Mouse (Mus musculus): ENCODE results near the gene Pcdh9.

Pcdh9 gene

DNA sequence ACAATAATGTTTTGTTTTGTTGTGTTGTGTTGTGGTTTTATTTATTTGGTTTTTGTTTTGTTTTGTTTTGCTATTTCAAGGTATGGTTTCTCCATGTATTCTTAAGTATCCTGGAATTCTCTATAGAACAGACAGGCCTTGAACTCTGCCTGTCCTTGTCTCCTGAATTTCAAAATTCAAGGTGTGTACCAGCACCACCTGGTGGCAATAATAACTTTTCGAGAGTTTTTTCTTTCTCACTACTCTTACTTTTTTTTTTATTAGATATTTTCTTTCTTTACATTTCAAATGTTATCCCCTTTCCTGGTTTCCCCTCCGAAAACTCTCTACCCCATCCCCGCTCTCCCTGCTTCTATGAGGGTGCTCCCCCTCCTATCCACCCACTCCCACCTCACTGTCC is 536.3 kb downstream of the Pcdh9 start:
- no peak for DNase-seq

DNA sequence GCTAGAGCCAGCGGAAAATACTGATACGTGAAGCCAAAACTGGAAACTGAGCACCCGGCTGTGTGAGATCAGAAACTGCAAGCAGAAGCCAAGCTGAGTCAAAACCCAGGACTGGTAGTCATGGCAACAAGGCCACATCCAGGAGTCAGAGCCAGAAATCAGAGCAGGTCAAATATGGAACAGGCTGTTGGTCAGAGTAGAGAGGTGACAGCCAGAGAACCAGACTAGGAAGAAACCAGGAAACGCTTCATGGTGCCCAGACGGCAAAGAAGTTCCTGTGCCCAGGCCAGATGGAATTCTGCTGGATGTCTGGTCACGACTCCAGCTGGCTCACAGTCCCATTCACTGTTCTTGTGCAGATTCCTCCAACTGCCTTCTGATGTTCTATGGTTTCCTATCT is 539.6 kb downstream of the Pcdh9 start:
- peak; percentile 18 for DNase-seq

GRCm38 (mm10) chr14:93349166-93349565 is 541.3 kb downstream of the Pcdh9 start:
- no peak for DNase-seq

- no peak for DNase-seq
These were observed 543.4 kb downstream of the Pcdh9 start for GRCm38 (mm10) chr14:93347031-93347430.

GRCm38 (mm10) chr14:93342781-93343180 is 547.7 kb downstream of the Pcdh9 start:
- DNase-seq: no peak

- no peak for DNase-seq
These were observed 549.1 kb downstream of the Pcdh9 start for GRCm38 (mm10) chr14:93341390-93341789.

- no peak for DNase-seq
These were observed 561.2 kb downstream of the Pcdh9 start for GRCm38 (mm10) chr14:93329247-93329646.

- DNase-seq: no peak
These were observed 573.1 kb downstream of the Pcdh9 start for GRCm38 (mm10) chr14:93317393-93317792.

DNA sequence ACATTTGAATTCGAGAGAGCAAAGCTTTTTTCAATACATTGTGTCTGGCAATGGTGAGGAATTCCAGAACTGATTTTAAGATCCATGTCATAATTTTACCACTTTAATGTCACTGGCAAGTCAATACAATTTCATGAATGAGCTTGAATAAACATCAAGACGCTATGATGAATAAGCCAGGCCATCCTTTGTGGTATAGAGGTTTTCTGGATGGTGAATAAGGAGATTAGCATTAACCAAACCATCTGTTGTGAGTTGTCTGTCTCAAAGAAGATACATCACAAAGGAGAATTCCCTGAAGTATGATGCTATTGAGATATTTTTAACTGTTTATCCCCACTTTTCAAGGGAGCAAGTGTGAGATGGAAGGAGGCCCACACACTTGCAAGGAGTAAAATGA is 602.1 kb downstream of the Pcdh9 start:
- no peak for DNase-seq

GRCm38 (mm10) chr14:93287642-93288041 is 602.8 kb downstream of the Pcdh9 start:
- no peak for DNase-seq

GRCm38 (mm10) chr14:93285136-93285535 is 605.3 kb downstream of the Pcdh9 start:
- no peak for DNase-seq

DNA sequence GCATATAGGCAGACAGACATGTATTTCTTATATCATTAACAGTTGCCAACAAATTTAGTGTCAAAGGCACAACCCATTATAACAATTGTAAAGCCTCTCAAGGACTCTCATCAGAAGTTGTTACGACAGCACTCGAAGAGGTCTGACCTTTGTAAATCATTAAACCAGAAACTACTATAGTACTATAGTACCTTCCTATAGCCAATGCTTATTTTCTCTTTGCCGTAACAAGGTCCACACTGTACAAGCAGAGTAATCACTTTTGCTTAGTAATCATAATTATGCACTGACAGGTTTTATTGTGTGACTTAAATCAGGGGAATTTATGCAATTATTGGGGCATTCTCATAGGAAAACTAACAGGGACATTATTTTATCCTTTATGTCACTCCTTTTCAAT is 606.5 kb downstream of the Pcdh9 start:
- no peak for DNase-seq

DNA sequence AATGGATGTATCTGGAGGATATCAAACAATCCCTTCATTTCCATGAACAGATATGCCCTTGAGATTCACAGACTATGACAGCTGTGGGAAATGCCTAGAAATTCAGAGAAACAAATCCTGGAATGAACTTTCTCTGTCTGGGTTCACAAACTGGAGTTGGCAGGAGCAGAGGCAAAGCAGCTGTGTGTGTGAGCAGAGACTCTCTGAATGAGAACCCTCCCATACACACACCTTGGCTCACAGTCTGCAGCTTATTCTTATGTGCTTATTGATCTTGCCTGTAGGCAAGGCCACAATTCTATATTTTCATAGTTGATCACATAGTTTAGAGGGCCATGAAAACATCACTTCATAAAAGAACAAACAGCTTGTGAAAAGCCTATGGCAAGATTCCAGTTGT is 614.8 kb downstream of the Pcdh9 start:
- DNase-seq: no peak

GRCm38 (mm10) chr14:93274767-93275166 is 615.7 kb downstream of the Pcdh9 start:
- no peak for DNase-seq

DNA sequence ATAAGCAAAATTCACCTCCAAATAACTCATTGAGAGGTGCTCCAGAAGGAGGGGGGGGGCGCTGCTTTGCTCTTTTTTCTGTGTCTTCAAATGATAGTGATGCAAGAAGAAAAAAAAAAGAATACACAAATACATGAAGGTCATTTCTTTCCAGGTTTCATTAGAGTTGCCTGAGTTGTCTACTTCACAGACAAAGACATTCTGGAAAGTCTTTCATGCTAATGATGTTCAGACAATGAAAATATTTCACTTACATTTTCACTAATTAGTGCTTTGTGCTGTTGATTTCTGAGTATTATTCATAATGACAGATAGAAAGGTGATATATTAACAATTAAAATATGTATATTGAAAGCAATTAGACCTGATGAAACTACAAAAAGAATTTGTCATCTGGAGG is 637.1 kb downstream of the Pcdh9 start:
- DNase-seq: no peak

- no peak for DNase-seq
These were observed 650.2 kb downstream of the Pcdh9 start for GRCm38 (mm10) chr14:93240263-93240662.

DNA sequence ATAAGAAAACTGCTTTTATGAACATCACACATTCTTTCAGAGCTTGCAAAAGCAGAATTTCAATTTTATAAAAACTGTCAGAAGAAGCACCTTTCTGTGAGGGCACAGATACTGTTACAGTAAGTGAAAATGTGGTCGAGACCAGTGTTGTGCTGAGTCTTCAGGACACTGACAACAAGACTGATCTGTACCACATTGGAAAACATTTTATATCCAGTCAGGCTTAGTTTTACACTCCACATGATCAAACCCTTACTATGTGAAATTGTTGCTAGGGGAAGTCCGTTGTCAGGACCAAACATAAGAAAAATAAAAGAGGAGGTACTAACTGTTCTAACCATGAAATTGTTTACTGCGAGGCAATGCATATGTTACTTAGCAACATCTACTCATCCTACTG is 656.1 kb downstream of the Pcdh9 start:
- no peak for DNase-seq

- DNase-seq: no peak
These were observed 656.9 kb downstream of the Pcdh9 start for GRCm38 (mm10) chr14:93233599-93233998.

DNA sequence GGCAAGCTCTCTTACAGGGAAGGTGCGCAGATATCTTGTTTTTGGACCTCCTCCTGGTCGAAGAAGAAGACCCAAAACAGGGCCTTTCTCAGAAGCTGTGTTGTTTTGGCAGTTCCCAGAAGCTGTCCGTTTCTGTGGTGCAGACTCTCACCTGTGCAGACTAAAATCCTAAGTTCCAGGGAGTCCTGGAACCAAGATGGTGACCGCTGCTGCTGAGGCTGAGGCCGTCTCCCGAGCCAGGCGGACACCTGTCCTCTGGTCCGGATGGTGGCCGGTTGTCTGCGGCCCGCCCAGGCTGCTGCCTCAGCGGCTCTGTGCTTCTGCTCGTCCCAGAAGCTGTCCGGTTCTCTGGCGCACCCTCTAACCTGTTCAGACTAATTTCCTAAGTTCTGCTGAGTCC is 675.6 kb downstream of the Pcdh9 start:
- peak; percentile 49 for DNase-seq

- DNase-seq: no peak
These were observed 690.7 kb downstream of the Pcdh9 start for GRCm38 (mm10) chr14:93199791-93200190.

- no peak for DNase-seq
These were observed 707.6 kb downstream of the Pcdh9 start for GRCm38 (mm10) chr14:93182606-93183491.

GRCm38 (mm10) chr14:93169201-93169600 is 721.3 kb downstream of the Pcdh9 start:
- DNase-seq: no peak

- DNase-seq: no peak
These were observed 722.1 kb downstream of the Pcdh9 start for GRCm38 (mm10) chr14:93168367-93168766.

DNA sequence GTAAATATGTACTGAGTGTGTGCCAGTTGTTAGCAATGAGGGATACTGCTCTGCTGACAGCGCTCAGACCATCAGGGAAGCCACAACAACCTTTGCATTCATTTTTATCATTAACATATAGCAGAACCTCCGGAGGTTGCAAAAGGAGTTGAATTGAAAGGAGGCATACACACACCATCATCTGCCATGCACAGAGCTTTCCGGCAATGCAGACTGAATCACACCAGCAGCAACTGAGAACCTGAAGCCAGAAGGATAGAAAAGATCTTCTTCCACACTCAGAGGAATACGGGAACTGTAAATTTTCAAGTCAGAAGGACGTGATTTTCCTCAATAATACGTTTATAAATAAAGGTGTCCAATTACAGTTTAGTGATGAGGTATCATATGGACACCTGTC is 747.1 kb downstream of the Pcdh9 start:
- no peak for DNase-seq

- peak; percentile 8 for DNase-seq
These were observed 748.4 kb downstream of the Pcdh9 start for GRCm38 (mm10) chr14:93142076-93142475.

Data from right cerebral cortex, postnatal 14 days (tissue).